Mouse (Mus musculus) kidney, adult 11 months (tissue): ENCODE measurements around the gene Slc30a5.
"Not testable (repeated sequence)": the region's sequence is repeated elsewhere in the genome, so short reads cannot be mapped to it uniquely, and the experiment has no call there.

ENCODE experiments used
- DNase-seq: peaks from one replicate; pipeline ENCODE4 v3.0.0; 2022

Gene Slc30a5

DNA sequence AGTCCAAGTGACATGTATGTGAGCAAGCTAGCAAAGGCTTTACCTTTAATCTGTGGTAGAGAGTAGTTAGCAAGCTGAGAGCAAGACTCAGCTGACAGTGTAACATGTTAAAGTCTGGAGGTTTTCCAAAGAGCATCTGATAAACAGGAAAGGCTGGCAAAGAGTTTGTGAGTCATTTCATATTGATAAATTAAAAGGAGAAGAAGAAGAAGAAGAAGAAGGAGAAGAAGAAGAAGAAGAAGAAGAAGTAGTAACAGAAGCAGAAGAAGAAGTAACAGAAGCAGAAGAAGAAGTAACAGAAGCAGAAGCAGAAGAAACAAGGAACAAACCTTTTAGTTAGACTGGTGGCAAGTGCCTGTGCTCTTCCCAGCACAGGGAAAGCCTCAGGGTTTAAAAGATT is 1.6 kb upstream of the Slc30a5 start:
- no peak for DNase-seq

DNA sequence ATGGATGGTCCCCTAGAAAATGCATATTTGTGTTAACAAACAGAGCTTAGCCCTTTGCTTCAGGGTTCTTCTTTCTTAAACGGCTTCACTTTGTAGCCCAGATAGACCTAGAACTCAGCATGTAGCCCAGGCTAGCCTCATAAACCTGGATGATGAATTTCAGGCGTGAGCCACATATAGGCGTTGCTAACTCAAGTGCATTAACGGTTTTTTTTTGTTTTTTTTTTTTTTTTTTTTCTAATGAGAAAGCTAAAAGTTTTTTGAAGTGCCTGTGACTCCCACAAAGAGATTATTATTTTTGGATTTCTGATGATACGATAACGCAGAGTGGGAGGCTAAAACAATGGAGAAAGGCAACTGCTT is 394 bp upstream of the Slc30a5 start:
- DNase-seq = no peak

DNA sequence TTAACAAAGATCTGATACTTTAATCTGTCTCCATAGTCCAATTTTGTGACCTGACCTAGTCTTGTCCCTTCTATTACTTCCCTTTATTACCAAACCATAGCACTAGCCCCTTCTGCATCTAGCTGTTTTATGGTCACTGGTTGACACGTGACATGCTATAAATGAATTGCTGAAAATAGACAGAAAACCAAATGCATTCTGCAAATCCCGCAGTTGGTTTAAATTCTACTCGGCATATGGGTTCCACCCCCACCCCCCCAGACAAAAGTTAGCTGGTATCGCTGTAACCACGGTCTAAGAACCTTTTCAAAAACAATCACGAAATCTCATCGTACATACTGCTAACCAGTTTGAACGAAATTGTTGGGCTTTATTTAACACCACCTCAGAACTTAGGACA is 1.0 kb downstream of the Slc30a5 start:
- no peak for DNase-seq

DNA sequence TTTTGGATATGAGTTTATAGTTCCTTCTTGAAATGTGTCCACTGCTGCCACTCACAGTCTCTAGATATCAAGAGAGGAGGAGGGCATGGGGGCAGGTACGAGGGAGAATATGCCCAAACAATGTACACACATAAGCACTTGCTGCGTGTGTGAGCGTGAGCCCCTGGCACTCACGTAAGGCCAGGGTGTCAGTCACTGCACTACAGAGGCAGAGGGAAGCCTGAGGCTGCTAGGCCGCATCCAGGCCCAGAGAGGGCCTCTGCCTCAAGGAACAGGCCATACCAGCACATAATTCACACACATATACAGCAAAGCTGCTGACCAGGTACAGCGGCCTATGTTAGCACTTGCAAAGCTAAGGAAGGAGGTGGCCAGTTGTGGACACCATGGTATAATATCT is 2.1 kb downstream of the Slc30a5 start:
- DNase-seq = no peak

DNA sequence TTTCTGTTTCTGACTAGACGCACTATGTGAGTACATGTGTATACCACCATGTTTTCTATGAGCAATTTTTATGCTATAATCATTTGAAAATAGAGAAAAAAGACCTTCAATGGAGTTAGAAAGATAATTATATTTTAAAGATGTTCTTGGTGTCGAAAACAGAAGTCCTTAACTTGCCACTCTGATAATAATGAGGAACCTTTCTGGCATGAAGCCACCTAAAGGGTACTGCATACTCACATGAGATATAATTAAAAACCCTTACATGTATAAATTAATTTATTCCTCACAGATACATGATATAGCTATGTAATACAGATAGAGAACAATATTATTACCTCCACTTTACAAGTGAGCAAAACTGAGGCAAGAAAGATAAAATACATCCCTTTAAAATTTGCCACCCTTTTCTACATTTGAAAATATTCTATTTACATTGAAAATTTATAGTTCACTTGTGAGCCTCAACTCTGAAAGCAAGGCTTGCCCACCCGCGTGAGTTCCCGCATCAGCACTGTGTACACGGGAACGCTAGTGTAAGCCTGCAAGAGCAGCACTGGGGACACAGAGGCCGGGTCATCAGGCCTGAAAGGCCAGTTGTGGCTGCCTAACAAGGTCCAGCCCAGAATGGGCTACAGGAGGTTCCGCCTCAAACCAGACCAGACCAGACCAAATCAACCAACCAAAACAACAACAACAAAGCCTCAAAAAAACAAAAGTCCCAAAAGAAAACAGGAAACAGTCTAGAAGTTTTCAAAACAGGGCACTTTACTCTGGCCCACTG is 7.4 kb downstream of the Slc30a5 start:
- DNase-seq = peak; percentile 43

DNA sequence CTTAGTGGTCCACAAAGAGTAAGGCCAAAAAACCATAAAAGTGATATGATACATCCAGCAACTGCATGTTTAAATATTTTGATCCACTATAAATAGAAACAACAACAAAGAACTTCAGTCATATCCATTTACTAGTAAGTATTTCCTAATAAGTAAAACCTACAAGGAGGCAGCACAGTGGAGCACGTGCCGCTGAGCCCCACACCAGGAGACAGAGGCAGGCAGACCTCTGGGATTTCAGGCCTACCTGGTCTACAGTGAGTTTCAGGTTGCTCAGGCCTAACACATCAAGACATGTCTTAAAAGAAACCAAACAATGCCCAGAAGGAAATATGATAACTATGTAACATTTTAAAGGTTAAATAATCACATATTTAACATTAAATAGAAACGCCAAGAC is 8.3 kb downstream of the Slc30a5 start:
- no peak for DNase-seq

DNA sequence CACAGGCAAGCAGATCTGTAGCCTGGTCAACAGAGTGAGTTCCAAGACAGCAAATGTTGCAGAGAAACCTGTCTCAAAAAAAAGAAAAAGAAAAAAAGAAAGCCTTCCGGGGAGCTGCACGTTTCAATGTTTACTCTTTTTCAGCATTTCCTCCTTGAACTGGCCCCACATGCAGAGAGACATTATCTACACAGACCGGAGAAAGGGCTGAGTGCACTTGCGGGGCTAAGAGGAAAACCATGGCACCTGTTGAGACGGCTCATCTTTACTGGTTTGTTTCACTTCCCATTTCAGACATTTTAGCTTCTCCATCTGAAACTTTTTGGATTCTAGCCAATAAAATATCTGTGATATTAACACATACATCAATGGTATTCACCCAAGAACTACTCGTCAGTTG is 8.9 kb downstream of the Slc30a5 start:
- DNase-seq = no peak

DNA sequence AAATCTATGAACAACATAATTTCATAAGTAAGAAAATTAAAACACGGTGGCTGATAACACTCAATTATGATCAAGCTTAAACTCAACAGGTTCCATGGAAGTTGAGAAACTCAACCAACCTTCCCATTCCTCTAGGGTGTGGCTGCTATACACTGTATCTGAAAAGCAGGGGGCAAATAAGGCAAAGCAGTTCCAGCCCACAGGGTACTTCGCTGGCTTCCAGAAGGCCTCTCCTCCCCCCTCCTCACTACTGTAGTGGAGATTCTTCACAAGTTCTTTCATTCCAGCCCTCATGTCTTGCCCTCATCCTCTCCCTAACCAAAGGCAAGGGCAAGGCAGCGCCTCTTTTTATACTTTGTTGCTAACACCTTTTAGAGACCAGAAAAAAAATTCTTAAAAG is 9.4 kb downstream of the Slc30a5 start:
- DNase-seq = no peak

DNA sequence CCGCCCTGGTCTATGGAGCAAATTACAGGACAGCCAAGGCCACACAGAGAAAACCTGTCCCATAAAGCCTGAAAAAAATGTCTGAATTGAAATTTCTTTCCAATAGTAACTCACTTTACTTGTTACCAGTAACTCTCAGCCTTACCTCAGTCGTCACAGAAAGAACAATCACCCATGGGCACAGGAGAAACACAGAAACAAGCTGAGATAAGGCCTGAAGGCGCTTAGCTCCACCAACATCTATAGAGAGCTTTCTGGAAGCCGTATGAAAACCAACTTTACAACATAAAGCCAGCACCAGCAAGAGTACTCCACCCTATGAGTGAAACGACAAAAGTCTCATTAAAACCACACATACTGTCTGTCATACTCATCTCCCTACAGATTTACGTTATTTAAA is 18.8 kb downstream of the Slc30a5 start:
- no peak for DNase-seq

DNA sequence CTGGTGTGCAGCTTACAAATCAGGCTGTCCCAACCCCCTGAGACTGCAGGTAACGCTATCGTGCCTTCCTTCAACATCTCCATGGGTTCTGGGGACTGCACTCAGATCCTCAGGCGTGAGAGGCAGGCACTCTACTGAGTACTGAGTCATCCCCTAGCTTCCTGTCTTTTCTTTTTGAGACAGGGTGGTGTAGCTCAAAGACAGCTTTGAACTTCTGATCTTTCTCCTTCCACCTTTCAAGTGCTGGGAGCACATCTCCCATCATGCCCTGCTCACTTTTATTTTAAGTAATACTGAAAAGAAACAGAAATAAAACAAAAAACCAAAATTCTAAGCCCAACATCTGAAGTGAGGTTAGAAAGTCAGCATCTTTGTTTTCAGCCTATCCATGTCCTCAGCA is 27.5 kb downstream of the Slc30a5 start:
- no peak for DNase-seq

DNA sequence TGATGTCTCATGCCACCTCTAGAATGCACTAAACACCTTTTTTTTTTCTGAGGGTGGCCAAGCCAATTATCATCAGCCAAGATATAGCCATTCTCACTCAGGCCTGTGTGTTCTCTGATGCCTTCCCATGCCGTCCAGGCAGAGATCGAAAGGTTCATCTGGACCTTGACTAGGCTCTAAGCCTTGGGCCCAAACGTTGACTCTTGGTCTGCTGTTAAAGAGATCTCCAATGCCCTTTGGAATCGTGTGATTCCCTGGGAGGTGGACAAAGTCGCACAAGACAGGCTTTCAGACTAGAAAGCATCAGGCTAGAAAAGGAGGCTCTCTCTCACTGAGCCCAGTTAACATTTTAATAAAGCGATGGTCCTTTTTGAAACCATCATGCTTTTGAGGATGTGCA is 36.1 kb downstream of the Slc30a5 start:
- no peak for DNase-seq

DNA sequence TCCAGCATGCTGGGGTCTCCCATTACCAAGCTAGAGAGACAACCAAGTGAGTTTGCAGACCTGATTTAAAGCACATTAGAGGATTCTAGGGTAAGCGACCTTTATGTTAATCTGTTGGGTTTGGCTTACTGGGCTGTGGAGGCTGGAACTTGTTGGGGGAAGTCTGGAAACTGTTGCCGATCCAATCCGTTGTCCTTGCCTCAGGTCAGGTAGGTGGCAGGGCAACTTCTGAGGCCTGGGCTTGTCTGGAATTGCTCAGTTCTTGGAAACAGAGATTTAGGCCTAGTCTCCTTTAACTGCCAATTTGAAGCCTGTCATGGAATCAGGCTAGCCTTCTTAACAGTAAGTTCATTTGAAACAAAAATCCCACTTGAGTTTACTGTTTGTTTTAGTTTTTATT is 44.1 kb downstream of the Slc30a5 start:
- peak; percentile 18 for DNase-seq

DNA sequence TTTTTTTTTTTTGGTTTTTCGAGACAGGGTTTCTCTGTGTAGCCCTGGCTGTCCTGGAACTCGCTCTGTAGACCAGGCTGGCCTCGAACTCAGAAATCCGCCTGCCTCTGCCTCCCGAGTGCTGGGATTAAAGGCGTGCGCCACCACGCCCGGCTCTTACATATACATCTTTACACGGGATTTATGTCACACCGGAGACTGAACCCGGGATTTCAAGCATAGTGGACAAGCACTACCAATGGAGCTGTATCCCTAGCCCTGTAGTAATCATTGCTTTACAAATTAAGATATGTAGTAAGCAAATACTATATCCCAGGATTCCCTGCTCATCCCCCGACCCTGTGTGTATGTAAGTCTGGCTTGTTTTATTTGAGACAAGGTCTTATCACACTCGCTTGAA is 45.2 kb downstream of the Slc30a5 start:
- DNase-seq = not testable (repeated sequence)

DNA sequence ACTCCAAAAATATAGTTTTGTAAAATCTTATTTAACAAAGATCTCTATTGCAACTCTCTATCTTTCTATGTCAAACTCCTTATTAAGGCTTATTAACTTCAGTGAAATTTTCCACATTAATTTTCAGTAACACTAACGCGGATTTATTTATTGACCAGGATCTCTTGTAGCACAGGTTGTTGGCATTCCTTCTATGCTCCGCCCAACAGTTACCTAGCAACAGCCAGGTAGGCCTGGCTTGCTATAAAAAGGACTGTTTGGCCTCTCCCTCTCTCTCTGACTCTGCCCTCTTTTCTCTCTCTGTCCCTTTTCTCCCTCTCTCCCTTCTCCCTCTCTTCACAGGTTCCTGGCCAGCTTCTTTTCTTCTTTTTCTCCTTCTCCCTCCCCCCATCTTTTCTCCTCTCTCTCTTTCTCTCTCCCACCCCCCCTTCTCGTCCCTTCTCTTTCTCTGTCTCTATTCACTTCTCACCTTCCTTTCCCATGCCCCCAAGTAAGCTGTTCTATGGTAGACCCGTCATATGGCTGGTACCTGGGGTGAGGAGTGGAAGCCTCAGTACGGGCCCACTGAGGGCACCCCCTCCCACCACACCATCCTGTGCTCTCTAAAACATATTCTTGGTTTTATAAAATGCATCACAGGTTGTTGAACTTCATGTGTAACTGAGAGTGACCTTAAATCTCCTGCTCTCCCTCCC is 45.8 kb downstream of the Slc30a5 start:
- DNase-seq = peak; percentile 71

DNA sequence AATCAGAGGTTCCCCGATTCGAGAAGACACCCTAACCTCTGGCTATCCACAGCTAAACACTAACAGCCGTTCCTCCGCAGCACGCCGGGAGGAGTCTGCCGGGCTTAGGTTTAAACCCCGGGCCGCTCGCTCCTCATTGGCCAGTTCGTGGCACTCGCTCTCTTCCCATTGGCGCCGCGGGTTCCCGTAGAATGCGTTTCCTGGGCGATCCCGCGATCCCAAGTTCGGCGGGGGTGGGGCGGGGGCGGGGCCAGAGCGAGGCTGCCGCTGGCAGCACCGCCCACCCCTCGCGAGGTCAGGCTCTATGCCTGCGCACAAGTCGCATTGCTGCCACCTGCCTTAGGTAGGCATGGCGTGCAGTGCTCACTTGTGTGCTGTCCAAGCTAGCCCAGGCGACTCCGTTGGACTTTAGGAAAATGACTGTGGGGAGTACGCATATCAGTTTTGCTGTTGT is 46.8 kb downstream of the Slc30a5 start, which contains the start of gene Ccnb1:
TSS of gene Ccnb1 (minus strand) at position 157 of the 454 bp plus-strand sequence.
- DNase-seq = peak; percentile 90

DNA sequence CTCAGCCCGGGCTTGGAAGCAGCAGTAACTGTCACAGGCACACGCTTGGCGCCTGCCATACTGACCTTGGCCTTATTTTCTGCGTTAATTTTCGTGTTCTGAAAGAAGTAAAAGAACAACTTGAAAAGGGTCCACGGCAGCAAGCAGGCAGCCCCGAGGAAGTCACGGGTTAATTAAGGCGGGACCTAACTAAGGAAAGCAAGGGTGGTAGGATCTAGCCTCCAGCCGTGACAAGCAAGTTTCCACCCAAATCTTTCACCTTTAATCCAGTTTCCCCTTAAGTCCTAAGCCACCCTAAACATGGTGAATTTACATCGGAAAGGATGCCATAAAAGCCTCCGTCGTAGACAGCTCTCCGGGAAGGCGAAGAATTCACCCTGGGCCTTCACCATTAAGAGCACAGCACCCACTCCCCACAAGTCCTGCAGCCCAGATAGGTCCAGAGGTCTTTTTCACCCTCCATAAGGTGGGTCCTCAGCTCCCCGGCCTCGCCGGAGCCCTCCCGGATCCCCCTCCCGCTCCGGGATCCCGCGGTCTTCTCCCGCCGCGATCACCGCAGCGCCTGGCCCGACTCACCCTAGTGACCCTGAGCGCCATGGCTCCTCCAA is 47.3 kb downstream of the Slc30a5 start:
- no peak for DNase-seq

DNA sequence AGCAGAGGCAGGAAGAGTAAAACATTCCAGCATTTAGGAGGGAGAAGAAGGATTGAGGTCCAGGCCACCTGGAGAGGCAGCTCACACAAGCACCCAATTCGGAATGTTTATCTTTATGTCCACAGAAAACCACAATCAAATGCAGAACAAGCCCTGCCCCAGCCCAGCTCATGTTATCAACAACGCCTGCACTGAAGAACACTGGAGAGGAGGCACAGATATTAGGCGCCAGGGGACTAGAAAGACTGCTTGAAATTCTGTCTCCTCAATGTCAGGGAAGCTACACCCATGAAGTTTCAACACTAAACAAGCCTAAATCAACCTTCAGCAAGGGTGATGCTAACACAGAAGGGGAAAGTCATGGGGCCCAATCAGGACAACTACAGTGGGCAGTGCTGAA is 55.7 kb downstream of the Slc30a5 start:
- no peak for DNase-seq

DNA sequence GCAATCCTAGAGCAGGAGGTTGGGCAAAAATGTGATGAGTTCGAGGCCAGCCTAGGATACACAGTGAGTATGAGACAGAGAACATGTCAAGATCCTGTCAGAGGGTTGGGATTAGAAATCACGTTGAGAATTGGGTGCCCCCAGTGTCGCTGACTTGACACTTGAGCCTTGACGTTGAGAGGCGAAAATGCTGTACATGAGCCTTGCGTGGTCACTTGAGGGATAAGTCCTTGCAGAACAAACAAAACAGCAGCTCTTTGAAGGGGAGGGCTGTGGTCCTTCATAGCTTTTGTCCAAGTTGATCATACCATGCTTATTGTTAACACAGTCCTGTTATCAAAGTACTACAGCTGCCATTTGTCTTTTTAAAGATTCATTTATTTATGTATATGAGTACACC is 56.5 kb downstream of the Slc30a5 start:
- no peak for DNase-seq

DNA sequence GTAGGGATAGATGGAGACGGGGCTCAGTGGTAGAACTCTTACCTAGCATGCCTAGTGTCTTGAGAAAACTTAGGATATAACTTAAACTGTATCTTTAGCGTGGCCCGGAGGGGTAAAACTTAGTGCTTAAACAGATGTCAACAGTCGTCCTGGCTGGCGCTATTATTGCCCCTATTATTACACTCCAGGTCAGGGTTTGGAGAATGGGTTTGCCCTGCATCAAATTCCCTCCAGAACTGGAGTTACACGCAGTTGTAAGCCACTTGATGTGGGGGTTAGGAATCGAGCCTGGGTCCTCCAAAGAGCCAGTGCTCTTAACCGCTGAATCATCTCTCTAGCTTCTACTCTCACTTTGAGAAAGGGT is 57.2 kb downstream of the Slc30a5 start:
- no peak for DNase-seq

DNA sequence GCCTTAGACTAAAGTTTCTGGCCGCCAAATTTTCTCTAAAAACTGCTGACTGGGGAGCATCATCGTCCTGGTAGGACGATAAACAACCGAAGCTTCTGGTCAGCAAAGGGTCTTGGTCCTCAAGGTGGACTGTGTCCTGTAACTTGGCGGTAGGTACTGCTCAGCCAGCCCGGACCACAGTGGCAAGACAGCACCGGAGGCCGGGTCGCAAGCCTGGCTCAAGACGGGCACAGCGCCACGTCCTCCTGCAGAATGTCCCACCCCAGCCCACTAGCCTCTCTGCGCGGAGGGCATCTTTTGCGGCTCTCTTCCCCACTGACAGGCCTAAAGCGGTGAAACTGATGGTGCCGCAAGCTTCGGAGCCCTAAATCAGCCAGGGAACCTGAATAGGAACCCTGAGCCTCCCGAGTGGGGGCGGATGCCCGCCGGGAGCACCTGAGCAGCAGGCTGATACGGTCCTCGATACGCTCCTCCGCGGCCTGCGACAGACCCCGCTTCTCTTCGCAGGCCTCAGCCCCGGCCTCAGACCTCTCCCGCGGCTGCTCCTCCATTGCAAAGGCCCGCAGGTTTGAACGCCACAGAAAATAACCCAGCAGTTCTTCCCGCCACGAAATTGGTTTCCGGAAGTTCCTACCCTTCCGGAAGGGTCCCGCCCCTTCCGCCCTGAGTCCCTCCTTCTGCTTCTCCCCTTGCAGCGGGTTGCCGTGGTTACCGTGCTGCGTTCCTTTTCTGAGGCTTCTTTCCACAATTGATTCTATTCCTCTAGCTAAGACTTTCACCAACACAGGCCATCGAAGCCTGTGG is 57.8 kb downstream of the Slc30a5 start, which contains the start of gene Cenph:
TSS of gene Cenph (minus strand) at position 648 of the 804 bp plus-strand sequence.
- peak; percentile 74 for DNase-seq

DNA sequence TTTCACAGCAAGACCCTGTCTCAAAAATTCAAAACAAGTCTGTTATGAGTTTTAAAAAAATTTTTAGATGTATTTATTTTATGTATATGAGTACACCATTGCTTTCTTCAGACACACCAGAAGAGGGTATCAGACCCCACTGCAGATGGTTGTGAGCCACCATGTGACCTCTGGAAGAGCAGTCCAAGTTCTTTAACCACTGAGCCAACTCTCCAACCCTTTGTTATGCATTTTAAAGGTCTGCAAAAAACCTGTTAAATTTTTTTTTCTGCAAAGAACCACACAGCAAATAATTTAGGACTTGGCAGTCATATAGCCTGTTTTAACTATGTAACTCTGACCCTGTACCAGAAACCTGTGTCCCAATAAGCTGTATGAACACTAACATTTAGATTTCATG is 58.5 kb downstream of the Slc30a5 start:
- no peak for DNase-seq

DNA sequence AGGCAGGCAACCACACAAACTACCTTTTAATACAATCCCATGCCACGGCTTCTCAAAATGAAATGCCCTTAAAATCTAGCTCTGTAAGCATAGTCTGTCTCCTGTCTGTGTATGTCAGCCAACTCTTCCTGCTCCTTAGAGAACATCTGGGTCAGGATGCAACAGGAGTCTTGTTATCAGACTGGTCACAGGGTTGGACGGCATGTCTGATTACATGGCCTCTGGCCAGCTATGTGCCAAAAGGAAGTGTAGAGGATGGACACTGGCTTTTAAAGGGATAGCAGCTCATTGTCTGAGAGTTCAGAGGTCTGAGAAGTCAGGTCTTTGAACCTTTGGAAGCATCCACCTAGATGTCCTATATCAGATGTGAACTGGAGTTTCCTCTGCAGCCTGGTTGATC is 77.9 kb downstream of the Slc30a5 start:
- DNase-seq = no peak

DNA sequence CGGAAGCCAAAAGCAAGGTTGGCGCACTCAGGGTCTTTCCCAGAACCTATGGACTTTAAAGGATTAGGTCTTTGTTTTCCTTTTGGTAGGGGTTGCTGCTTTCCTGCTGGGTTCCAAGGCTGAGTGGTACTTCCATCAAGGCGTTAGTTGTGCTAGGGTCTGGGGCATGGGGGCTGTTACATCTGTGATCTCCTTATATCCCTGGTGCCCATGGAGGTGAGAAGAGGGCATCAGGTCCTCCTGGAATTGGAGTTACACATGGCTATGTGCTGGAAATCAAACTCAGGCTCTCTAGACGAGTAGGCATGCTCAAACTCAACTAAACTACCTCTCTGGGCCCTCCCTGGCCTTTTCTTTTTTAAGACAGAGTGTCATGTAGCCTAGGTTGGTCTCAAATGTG is 79.0 kb downstream of the Slc30a5 start:
- DNase-seq = no peak
